Mouse (Mus musculus) inflammation-experienced regulatory T-cells, adult 6 months (primary cell): ENCODE data around the gene Eapp. TPM values are rescaled to one million over a fixed set of nuclear protein-coding genes. Genes with fewer than 3 reads are reported as not detected.
"Not testable (repeated sequence)": the region's sequence is repeated elsewhere in the genome, so short reads cannot be mapped to it uniquely, and the experiment has no call there.

Experiments
- ATAC-seq: one replicate; pipeline ENCODE4 v1.8.0; 2017
- polyA plus RNA-seq, 3 experiments: library from polyadenylated mRNA; unstranded; fragments of 100-300 nt; shearing (Covaris generic); gene quantifications; one replicate each; pipeline ENCODE4 v1.2.1; 2017

Eapp gene
- polyA plus RNA-seq, 3 experiments from 2014 or later: 126 to 159 (median 145) TPM

- no peak for ATAC-seq
Measured at GRCm38 (mm10) chr12:54676709-54677108, 19.0 kb downstream of the Eapp start.

- no peak for ATAC-seq
Measured at GRCm38 (mm10) chr12:54675396-54675795, 20.3 kb downstream of the Eapp start.

- no peak for ATAC-seq
Measured at GRCm38 (mm10) chr12:54671262-54671661, 24.4 kb downstream of the Eapp start.

- ATAC-seq: no peak
Measured at GRCm38 (mm10) chr12:54668141-54668540, 27.6 kb downstream of the Eapp start.

- no peak for ATAC-seq
Measured at GRCm38 (mm10) chr12:54665526-54665925, 30.2 kb downstream of the Eapp start.

GRCm38 (mm10) chr12:54661470-54661869 lies 34.2 kb downstream of the Eapp start:
- ATAC-seq: not testable (repeated sequence)

- no peak for ATAC-seq
Measured at GRCm38 (mm10) chr12:54659901-54660300, 35.8 kb downstream of the Eapp start.

- no peak for ATAC-seq
Measured at GRCm38 (mm10) chr12:54658425-54659092, 37.1 kb downstream of the Eapp start.

- no peak for ATAC-seq
Measured at GRCm38 (mm10) chr12:54657951-54658350, 37.7 kb downstream of the Eapp start.

- no peak for ATAC-seq
Measured at GRCm38 (mm10) chr12:54657226-54657625, 38.5 kb downstream of the Eapp start.

- ATAC-seq: peak; percentile 97
Measured at GRCm38 (mm10) chr12:54656396-54657171, 39.1 kb downstream of the Eapp start, which contains the start of gene Sptssa. Gene Sptssa (minus strand): TSS chr12:54656573.

GRCm38 (mm10) chr12:54656039-54656395 lies 39.7 kb downstream of the Eapp start:
- no peak for ATAC-seq

GRCm38 (mm10) chr12:54655292-54656038 lies 40.2 kb downstream of the Eapp start:
- no peak for ATAC-seq

GRCm38 (mm10) chr12:54654741-54655140 lies 41.0 kb downstream of the Eapp start:
- no peak for ATAC-seq

- no peak for ATAC-seq
Measured at GRCm38 (mm10) chr12:54654141-54654540, 41.6 kb downstream of the Eapp start.

- ATAC-seq: no peak
Measured at GRCm38 (mm10) chr12:54652346-54652745, 43.4 kb downstream of the Eapp start.

GRCm38 (mm10) chr12:54651820-54652219 lies 43.9 kb downstream of the Eapp start:
- no peak for ATAC-seq

GRCm38 (mm10) chr12:54651158-54651557 lies 44.5 kb downstream of the Eapp start:
- no peak for ATAC-seq

- no peak for ATAC-seq
Measured at GRCm38 (mm10) chr12:54644947-54645346, 50.8 kb downstream of the Eapp start.

- no peak for ATAC-seq
Measured at GRCm38 (mm10) chr12:54643320-54643892, 52.3 kb downstream of the Eapp start.

- no peak for ATAC-seq
Measured at GRCm38 (mm10) chr12:54641374-54641773, 54.3 kb downstream of the Eapp start.

- ATAC-seq: no peak
Measured at GRCm38 (mm10) chr12:54640259-54640658, 55.4 kb downstream of the Eapp start.

GRCm38 (mm10) chr12:54637033-54637432 lies 58.7 kb downstream of the Eapp start:
- no peak for ATAC-seq
